Mouse (Mus musculus) MEL (cell line): Measurements from ENCODE around the gene Rab21.

Source experiments
- CHD2 ChIP-seq: IDR thresholded peaks from 2 replicates; pipeline ENCODE4 v1.6.1; 2011; ENCODE audit warnings: low read length, improper control_type of control experiment
- NELFE ChIP-seq: IDR thresholded peaks from 2 replicates; pipeline ENCODE4 v1.6.1; 2011; ENCODE audit warnings: low read depth, low read length, improper control_type of control experiment
- POLR2A ChIP-seq, 2 experiments: IDR thresholded peaks; 2 replicates each; pipeline ENCODE4 v1.6.1; 2011 to 2012; ENCODE audit warnings: low read length in 2 of 2, mild to moderate bottlenecking in 2 of 2, control low read depth in 1 of 2, improper control_type of control experiment in 1 of 2, low read depth in 1 of 2, moderate library complexity in 1 of 2; ENCODE audit not compliant: control insufficient read depth in 1 of 2, insufficient read depth in 1 of 2, poor library complexity in 1 of 2
- RCOR1 ChIP-seq: IDR thresholded peaks from 2 replicates; pipeline ENCODE4 v1.6.1; 2012; ENCODE audit warnings: low read depth, mild to moderate bottlenecking, inconsistent platforms, low read length, improper control_type of control experiment
- SIN3A ChIP-seq: IDR thresholded peaks from 2 replicates; pipeline ENCODE4 v1.6.1; 2012; ENCODE audit warnings: low read length, improper control_type of control experiment, inconsistent platforms

- TF ChIP-seq CHD2 (no peak), POLR2A (IDR thresholded peaks at IDR 0.05; ENCODE audit: control insufficient read depth in 1 of 2, insufficient read depth in 1 of 2, low read depth in 1 of 2, low read length in 2 of 2, poor library complexity in 1 of 2) (no peak), NELFE (no peak), SIN3A (no peak), RCOR1 (no peak)
These were observed 44.6 kb downstream of the Rab21 start for GRCm38 (mm10) chr10:115270612-115271390.
